Mouse (Mus musculus): ENCODE measurements around the gene Agps.
A peak's percentile ranks its signal among the peaks of the same experiment; 100 is the strongest.

Gene Agps

DNA sequence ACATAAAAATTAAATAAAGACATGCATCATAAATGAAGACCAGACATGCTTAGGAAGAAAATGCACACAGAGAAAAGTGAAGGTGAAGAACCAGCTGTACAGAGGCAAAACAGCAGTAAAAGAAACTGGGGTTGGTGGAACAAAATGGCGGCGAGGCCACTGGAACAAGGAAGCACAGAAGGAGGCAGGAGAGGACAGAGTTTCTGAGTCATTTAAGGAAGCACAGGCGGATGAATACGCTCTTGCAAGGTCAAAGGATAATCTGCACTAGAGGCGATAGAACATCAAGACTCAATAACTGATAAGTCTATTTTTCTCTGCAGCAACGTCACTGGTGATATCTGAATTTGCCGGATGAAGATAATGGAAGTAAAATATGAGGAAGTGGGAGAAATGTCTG, 1.7 kb upstream of the Agps start:
- no peak for DNase-seq

DNA sequence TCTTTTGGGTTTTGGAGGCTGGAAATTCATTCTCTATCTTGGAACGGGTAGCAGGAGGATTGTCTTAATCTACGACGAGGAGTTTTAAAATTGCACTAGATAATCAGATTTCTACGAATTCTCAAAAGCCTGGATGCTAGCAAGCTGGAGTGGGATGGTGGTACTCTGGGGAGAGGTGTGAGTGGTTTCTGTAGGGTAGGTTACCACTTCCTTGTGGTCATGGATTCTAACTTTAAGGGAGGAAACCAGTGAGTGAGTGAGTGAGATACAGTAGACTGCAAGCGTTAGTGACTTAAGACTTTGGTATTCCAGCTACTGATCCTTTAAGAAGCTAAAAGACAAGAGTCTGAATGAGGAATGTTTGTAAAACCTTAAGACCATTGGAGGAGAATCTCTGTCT, 804 bp downstream of the Agps start:
- DNase-seq = no peak

DNA sequence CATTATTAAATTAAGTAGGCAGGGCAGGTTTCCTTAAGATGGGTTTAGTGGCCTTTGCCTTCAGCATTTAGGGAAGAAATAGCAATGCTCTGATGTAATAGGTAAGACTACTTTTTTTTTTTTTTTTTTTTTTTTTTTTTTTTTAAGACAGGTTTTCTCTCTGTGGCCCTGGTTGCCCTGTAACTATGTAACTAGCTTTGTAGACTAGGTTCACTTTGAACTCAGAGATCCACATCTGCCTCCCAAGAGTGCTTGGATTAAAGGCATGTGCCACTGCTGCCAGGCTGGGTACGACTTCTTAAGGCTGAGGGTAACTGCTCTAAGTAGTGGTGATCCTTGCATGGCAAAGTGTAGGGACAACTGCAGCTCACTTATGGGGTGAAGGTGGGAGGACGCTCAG, 2.5 kb downstream of the Agps start:
- no peak for DNase-seq

DNA sequence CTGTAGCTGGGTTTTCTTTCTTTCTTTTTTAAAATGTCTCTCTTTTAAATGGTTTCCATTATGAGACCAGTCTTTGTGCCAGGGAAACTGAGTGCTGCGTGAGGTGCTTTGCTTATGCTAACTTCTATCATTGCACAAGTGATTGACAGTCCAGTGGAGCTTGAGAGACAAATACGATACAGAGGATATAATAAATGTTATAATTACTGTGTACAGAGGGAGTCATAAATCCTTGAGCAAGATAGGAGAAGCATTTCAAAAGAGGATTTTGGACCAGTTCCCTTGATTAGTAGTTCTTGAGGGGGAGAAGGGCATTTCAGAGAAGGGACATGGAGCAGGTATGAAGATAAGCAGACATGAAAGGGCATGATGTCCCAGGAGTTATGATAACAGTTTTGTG, 10.3 kb downstream of the Agps start:
- no peak for DNase-seq

DNA sequence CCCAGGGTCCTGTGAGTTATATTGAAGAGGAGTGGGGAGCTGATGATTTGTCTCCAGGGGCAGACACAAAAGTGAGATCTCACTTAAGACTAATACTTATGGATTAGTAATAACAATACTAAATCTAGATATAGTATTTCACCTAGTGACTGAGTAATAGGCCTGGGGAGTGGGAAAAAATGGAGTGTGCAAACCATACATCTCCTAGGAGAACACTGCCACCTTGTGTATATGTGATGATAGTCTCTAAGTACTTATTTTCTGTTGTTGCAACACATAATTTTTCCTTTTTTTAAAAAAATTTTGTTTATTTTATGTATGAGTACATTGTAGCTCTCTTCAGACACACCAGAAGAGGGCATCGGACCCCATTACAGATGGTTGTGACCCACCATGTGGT, 15.7 kb downstream of the Agps start:
- DNase-seq = peak in 1 of 2 experiments; percentile 23

DNA sequence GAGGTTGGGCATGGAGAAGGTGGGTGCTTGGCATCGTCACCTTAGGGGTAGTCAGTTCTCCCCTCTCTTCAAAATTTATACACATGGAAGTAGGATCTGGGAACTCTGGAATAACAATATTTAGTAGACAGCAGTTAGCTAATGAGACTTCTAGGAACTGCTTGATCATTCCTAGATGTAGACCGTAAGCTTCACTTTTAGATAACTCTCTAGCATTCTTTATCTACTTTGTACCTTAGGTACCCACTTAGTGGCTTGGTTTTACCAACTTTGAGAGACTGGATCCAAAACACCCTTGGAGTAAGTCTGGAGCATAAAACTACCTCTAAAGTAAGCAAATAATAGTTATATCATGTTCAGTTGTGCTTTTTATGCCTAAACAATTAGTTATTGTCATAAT, 20.5 kb downstream of the Agps start:
- DNase-seq = no peak

DNA sequence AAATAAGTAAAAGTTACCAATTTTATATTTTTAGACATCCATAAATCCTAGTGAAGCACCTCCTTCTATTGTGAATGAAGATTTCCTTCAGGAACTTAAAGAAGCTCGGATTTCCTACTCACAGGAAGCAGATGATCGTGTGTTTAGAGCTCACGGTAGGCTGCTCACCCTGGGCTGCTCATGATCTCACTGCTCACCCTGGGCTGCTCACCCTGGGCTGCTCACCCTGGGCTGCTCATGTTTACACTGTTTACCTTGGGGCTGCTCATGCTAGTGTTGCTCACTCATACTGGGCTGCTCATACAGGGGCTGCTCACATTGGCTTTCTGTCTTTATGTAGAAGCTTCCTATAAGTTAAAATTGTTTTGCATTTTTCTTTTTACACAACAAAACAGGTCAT, 22.2 kb downstream of the Agps start:
- no peak for DNase-seq

DNA sequence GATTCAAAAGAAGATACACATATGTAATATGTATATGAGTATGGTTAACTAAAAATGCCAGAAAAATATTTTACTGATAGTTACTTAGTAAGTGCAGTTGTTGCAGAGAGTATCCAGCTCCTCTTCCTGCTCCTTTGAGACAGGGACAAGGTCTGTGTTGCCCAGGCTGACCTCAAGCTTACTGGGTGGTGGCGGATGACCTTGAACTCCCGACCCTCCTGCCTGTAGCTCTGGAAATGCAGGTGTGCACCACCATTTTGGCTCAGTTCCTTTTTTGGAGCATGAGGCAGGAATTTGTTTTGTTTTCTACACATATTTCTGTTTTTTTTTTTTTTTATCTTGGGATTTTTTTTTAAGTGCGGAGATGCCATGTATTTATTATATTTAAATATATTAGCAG, 29.1 kb downstream of the Agps start:
- no peak for DNase-seq

DNA sequence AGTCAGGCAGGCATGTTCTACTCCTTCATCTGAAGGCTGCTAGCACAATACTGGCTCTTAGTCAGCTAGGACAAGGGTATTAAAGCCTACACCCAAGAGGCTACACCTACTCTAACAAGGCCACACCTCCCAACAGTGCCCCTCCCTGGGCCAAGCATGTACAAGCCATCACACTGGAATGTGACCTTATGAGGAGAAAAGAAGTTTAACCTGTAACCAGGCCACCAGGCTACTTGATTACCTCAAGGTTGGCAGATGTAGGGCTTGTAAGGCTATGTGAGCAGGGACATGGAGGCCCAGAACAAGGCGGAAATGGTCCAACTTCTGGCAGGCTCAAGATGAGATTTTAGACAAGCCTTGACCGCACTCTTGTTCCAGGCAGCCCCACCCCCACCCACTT, 37.6 kb downstream of the Agps start:
- DNase-seq = no peak

DNA sequence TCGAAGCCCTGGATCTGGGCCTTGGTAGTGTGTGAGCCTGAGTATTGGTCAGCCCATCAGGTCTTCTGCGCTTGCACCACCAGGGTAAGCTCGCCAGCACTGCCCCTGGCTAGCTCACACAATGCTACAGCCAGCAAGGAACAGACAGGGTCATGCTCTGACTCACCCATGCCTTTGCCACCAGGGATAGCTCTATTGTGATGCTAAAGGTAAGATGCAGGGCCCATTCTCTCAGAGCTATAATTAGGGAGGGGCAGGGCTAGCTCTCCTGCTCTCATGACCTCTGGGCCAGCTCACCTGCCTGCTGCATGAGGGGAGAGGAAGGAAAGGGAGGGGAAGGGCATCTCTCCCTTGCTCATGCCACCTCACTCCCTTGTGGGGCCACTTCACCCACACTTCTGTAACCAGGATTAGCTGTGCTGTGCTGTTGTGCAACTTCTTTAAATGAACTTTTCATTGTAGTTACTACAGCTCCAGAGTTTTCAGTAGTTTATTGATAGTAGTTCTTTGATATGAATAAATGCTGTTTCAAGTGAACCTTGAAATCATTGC, 42.1 kb downstream of the Agps start:
- DNase-seq = no peak

DNA sequence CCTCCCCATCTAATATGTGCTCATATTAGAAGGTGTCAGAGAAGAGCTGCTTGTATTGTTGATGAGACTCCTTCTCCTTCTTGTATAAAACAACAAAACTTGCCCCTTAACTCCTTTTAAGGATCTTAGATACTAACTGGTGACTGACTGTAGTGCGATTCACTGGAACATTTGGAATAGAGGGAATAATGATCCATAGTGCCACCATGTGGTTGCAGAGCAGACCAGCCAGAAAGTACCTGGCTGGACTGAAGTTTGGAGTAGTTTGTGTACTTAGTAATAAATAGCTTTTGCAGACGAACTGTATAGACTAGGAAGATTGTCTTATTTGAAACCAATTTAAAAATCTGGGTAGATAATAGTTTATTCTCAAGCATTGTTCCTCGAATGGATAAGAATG, 47.8 kb downstream of the Agps start:
- DNase-seq = peak; percentile 47 to 57

DNA sequence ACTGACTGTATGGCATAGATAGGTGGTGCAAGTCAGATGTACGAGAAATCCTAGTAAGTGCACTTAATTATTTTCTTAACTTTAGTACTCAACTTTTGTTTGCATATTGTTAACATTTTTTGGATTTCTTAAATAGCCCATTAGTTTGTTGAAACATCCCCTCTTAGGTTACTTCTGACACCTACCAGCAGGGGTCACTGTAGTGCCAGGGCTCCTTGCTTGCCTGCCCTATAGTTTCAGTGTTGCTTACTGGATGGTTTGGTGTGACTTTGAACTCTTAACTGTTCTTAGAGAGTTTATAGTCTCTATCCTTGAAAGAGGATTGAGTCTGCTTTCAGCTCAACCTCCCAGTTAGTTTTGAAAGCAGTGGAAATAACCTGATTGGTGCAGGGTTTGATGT, 51.6 kb downstream of the Agps start:
- peak; percentile 88 to 93 for DNase-seq

DNA sequence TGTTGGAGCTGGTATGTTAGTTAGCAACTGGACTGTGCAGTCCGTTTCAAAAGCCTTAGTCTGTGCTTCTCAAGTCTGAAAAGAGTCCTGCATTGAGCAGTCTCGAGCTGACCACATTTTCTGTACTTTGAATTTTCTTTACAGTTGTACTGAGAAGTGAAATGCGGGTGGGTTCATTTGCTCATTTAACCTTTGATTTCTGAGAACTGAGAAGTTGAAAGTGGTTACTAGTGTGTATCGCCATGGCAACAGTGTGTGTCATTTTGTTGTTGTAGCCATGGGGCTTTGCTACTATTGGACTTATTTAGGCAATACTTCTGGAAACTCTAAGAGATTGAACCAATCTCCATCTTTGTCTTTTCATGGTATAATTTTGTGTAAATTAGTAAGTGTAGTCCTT, 60.0 kb downstream of the Agps start:
- DNase-seq = no peak

DNA sequence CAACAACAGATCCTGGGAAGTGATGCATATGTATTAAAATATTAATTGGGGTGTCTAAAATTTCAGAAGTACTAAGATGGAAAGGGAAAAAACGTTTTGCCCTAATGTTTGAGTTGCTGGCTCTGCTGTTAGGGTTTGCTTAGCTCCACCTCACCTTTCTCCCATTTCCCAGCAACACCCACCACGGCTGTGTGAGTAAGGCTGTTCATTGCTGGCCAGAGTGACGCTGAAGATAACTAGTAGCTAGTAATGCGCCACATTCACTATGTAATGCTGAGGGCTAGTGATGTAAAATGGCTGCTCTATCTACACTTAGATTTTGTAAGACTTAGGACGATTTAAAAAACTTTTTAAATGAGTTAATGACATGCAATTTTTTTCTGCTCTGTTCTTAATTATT, 63.7 kb downstream of the Agps start:
- DNase-seq = no peak

DNA sequence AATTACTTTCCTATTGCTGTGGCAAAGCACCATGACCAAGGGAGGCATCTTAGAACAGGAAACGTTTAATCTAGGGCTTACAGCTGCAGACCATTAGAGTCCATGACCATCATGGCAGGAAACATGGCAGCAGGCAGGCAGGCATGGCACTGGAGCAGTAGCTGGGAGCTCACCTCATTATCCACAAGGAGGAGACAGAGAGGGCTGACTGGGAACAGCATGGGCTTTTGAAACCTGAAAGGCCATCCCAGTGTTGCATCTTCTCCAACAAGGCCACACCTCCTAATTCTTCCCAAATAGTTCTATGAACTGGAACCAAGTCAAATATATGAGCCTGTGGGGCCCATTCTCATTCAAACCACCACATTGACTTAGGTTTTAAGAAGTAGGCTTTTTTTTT, 68.3 kb downstream of the Agps start:
- DNase-seq = no peak

DNA sequence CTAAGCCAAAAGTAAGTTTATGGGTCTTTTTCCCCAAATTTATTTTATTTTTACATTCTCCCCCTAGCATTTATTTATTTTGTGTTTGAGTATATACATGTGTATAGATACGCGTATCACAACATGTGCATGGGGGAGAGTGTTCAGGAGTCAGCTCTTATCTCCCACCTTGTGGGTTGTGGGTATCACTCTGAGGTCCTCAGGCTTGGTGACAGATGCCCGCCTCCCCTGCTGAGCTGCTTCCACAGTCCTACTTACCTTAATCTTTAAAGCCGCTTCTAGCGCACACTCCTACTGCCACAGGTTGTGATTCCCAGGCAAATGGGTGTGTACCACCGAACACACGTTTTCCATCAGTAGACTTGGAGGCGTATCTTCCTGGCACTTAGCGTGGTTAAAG, 69.9 kb downstream of the Agps start:
- DNase-seq = peak in 1 of 2 experiments; percentile 17

DNA sequence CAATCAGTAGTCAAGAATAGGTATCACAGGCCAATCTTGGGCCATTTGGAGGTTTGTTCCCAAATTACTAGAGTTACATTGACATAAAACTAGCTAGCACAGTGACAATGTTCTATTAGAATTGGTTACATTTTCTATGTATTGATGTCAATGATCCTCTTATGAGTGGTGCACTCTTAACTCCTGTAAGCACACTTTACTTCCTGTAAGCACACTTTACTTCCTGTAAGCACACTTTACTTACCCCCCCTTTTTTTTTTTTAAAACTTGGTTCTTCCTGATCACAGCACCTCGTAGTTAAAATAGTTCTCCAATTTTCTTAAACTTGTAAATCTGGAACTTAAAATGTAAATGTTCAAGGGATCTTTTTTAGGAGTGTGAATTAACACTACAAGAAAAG, 75.2 kb downstream of the Agps start:
- no peak for DNase-seq

DNA sequence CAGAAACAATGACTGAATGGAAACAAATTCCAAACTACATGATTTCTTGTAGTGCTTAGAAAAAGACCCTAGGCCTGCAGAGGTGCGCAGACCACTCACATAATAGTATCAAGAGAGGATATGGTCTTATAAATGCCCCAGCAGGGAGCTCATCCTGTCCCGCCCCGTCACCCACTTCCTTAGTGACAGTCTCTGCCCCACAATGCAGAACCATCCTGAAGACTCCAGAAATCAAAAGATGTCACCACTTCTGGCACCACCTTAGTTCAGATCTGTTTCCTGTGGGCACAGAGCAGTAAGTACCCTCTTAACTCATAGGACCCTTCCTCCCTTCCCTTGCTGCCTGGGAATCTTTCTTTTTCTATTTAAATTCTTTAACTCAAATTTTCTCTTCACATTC, 83.1 kb downstream of the Agps start:
- no peak for DNase-seq

DNA sequence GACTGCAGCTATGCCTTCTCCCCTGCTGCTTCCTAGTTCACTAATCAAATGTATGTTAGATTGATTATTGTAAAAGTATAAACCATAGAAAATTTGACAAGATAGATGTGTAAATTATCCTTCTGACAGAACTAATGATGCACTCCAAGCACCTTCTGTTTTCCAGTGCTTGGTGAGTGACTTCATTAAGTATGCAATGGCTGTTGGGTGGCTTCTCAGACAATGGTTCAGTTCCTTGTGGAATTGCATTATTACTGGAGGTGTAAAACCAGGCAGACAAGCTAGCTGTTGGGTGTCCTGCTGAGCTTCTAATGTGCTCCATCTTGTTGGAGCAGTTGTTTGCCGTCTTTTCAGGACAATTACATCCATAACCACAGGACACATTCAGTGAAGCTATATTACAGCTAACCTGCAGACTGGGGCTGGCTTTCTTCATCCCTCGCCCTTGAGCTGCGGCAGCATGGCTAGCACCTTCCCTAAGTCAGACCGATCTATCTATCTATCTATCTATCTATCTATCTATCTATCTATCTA, 91.9 kb downstream of the Agps start:
- DNase-seq = no peak

DNA sequence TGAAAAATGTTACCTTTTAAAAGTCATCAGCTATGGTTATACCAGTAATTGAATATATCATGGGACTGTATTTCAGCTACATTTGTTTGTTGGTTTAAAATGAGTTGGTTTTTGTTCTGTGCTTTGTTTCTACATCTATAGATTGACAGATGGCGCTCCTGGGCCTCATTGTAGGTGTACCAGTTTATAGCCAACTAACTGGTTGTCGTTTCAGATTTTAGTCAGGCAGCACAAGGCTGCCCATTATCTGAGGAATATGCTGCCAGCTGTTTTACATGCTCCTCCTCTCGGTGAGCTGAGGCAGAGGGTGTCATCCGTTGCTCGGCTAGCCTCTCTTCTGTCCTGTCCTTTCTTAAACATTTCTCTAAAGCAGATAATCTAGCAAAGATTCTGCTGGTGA, 94.1 kb downstream of the Agps start:
- peak; percentile 66 to 67 for DNase-seq

DNA sequence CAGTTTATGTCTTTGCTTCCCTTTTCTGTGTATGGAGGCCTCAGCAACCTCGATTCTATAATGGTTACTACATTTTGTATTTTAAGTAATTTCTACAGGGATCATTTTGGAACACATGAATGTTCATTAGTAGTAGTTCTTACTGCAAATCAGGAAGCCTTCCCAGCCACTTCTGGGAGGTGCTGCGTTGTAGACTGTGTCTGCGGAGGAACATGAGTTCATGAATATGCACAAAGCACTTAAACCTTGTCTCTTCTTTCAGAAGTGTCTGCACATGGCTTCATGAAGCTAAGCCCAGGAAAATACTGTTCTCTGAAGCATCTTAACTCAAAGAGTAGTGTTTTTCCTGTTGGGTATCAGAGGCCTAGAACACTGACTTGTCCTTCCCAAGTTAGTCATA, 96.0 kb downstream of the Agps start:
- DNase-seq = no peak

DNA sequence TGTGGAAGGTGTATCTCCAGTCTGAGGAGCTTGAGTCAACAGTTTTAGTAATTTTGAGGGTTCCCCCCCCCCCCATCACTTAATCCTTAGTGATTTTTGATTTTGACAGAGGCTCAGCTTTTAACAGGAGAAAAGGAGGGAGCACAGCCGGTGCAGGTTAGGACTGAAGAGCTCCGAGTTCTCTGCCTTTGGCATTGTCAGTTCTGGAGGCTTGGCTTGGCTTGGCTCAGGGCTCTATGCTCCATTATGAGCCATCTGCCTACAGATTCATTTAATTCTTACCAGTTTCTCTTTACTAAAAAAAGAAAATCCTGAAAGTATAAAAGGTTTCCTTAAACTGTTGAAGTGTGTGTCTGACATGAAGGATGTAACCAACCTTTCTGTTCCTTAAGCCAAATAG, 97.2 kb downstream of the Agps start:
- peak; percentile 84 to 87 for DNase-seq

DNA sequence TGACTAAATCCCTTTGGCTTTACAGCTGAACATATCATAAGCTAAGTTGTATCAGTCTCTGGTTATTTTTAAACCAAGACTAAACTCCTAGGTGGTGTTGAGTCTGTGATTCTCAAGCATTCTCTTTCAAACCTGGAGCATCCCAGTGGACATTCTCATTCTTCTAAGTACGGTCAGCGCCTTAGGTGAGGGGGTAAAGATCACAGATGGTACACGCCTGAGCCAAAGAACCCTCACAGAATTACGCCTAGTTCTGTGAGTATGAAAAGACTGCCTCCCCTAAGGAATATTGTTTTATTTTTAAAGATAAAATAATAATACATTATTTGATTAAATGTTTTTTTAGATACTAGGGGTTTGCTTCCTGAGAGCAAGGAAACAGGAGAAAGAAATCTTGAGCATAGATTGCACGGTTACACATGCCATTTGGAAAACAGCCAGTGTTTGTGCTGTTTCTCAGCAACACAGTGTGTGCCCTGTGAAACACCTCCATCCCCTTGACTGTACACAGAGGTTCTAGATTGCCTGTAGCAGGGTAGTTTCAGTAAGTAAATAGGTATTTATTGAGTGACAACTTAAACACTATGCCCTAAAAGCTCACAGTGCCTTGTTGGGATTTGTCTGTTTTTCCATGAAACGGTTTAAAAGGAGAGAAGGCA, 97.9 kb downstream of the Agps start:
- peak; percentile 66 to 80 for DNase-seq

DNA sequence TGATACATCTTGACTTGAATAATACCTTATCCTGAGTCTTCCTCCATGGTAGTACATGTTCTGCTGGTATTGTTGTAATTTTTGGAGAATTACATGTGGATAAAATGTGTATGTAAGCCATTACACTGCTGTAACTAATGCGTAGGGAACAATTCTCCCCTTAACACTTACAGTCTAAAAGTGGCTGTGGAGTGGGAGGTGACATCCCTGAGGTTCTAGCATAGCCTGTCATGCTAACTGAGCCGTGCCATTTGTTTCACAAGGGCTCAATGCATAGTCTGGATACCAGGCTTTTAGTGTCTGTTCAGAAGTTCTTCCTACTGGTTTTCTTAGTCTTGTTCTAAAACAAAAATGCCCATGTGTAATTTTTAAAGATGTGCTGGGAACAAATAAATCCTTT, 99.0 kb downstream of the Agps start:
- DNase-seq = no peak

DNA sequence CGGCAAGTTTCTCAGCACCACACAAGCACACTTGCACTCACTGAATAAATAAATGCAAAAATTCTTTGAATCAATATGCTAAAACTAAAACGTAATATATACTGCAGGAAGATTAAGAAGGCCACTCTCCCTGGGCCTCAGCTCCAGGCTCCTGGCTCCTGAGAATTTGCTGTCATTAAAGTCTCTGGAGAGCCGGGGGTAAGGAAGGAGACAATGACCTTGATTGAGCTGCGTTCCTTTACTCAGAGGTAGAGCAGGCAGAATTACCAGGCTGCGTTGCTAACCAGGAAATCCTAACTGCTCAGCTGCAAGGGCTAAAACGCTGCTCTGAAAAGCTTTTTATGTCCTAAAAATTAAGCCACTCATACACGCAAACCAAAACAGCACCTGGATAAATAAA, 101.6 kb downstream of the Agps start:
- DNase-seq = no peak

Data from cerebellum, postnatal 10 days (tissue).